Mouse (Mus musculus) embryo, embryonic 10 days (tissue): Measurements from ENCODE around the gene Frat1.
"Not testable (repeated sequence)": the region's sequence is repeated elsewhere in the genome, so short reads cannot be mapped to it uniquely, and the experiment has no call there.

Source experiments
- DNase-seq: peaks from one replicate; pipeline ENCODE4 v3.0.0-alpha.2; 2015; ENCODE audit warnings: low spot score

Gene Frat1

DNA sequence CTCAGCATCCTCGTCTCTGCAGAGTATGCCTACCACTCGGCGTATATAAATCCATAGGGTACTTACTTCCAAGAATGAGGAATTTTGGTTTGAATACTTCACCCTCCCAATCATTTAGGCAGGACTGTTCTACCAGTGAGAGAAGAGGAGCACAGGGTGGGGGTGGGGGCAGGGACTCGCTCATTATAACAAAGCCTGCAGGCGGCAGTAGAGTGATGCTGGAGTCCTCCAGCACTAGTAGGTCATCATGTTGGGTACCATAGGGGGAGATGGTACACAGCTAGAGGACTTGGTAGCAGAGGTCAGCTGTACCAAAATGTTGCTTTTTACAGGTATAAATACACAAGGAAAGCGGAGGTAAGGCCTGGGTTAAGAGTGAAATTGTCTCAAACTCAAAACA is 14.6 kb downstream of the Frat1 start:
- DNase-seq, result no peak

GRCm38 (mm10) chr19:41846366-41847090 is 16.8 kb downstream of the Frat1 start:
- DNase-seq, result peak; percentile 50

GRCm38 (mm10) chr19:41847091-41847581 is 17.4 kb downstream of the Frat1 start:
- DNase-seq, result peak; percentile 60

DNA sequence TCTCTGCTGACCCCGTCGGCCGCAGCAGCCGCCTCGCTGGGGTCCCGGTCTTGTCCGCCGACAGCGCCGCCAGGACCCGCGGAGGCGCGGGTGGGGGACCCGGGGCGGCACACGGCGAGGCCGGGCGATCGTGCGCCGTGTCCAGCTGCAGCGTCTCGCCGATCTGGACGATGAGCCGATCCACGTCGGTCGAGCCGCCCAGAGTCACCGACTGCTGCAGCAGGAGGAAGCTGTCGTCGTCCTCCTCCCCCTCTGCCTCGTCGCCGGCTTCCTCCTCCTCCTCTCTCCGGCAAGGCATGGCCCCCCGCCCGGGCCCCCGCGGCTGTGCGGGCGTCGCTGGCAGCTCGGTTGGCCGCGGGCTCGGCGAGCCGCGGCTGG is 17.8 kb downstream of the Frat1 start:
- DNase-seq, result peak; percentile 74

GRCm38 (mm10) chr19:41847992-41848851 is 18.5 kb downstream of the Frat1 start, which contains the start of gene Frat2:
Frat2 (minus strand) TSS chr19:41848132.
- DNase-seq, result peak; percentile 94

- DNase-seq, result no peak
These were observed 20.4 kb downstream of the Frat1 start for GRCm38 (mm10) chr19:41850021-41850718.

DNA sequence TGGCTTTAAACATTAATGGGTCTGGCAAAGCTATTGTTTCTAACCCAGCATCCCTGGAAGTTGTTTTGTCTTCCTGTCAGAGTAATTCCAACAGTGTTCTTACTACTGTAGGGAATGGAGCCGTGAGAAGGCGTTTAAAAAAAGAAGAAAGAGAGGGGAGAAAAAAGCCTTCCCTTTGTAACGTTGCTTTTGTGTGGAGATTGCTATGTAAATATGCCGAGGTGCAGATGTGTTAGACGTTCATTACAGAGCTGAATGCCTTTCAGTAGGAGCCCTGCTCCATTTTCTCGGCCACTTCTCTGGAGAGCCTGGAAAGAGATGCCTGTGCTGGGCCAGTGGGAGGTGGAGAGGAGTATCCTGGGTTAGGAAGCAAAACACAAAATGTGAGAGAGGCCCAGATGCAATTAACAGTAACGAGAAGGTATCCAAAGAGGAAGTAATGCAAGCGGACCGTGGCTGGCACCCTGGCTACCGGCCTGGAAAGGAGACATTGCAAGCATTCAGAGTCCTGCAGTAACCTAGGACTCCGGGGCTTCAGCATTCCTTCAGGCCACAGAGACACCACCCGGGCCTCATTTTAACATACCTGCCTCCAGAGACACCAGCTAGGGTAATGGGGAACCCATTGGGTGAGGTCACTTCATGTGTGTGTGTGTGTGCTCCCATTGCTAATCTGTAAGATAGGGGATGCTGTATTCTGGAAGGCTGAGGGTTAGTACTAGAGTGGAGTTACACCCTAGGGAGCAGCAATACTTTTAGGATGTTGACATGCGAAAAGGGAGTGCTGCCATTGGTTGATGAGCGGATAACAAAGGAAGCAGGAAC is 21.2 kb downstream of the Frat1 start:
- peak; percentile 22 for DNase-seq

- no peak for DNase-seq
These were observed 22.7 kb downstream of the Frat1 start for GRCm38 (mm10) chr19:41852423-41852822.

DNA sequence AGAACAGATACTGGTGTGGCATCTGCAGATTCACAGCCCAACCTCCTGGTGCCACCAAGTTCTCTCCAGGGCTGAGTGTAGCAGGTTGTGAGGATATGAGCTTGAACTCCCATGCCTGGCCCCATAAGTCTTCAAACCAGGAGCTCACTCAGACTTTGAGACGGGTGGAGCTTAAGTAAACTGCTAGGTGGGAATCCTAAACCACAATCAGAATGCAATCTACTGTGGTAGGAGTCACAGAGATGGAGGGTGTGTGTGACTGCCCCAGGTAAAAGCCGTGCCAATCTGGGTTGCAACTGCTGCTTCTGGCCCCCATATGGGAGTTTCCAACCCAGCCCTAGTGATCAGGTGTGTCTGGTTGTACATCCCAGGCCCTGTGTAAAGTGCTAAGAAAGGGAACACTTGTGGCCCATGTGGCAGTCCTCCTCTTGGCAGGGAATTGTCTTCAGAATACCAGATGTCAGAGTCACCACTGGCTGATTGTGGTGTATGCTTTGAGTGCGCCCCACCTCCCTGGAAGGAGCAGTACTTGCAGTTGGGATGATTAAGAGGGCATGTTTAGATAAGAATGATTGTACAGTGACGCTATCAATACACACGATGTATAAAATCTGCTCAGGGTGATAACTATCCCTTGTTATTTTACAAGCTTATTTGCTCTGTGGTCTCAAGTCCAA is 27.5 kb downstream of the Frat1 start:
- no peak for DNase-seq

DNA sequence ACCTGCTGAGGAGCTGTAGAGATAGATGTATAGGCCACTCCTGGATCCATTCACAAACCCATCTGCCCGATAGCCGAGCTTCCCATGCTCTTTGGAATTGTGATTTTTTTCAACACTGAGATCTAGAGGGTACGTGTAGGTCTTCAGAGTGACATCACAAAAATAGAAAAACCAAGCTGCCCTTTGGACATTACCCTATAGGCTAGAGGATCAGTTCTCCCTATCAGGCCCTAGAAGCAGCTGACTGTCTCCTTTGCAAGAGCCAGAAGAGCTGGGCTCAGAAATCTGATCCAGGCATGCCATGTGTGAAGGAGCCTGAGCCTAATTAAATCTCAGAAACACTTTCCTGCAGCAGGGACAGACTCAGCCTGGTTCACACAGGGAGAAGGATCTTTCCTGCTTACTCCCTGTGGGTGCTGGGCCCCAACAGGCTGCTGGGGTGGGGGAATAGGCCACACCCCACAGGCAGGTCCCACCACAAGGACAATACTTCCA is 28.1 kb downstream of the Frat1 start:
- DNase-seq, result peak; percentile 17

GRCm38 (mm10) chr19:41866707-41867106 is 36.9 kb downstream of the Frat1 start:
- no peak for DNase-seq

- no peak for DNase-seq
These were observed 39.5 kb downstream of the Frat1 start for GRCm38 (mm10) chr19:41869296-41869695.

GRCm38 (mm10) chr19:41869946-41870345 is 40.2 kb downstream of the Frat1 start:
- DNase-seq, result not testable (repeated sequence)

GRCm38 (mm10) chr19:41872285-41872684 is 42.5 kb downstream of the Frat1 start:
- no peak for DNase-seq

DNA sequence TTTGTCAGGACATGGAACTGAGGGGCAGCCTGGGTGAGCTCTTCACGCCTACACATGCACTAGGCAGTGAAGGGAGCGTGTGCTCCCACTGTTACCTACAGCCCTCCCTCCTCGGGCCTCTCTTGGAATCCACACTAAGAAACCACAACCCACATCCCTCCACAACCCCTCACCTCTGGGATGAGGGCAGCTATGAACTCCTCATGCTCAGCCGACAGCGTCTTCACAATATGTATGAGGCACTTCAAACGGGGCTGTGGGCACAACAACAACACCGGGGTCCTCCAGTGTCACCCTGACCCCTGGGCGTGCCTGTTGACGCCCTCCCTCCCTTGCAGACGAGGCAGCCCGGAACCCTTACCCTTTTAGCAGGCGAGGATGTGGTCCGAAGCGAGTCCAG is 44.6 kb downstream of the Frat1 start:
- DNase-seq, result no peak

- no peak for DNase-seq
These were observed 52.1 kb downstream of the Frat1 start for GRCm38 (mm10) chr19:41881842-41882241.
